Mouse (Mus musculus): ENCODE results near the gene Sf1.

GRCm38 (mm10) chr19:6384954-6385353, 21.5 kb downstream of the Sf1 start:
- no peak for TF ChIP-seq POLR2A (IDR thresholded peaks at IDR 0.05; ENCODE audit: insufficient read depth, low read depth, low read length)
- no peak for TF ChIP-seq CTCF (IDR thresholded peaks at IDR 0.05; ENCODE audit: insufficient read depth, low read depth, low read length)
